Mouse (Mus musculus) heart, adult 2 months (tissue): ENCODE measurements around the gene Exd1. TPM values are rescaled to one million over a fixed set of nuclear protein-coding genes. Genes with fewer than 3 reads are reported as not detected.

Experiments
- DNase-seq, 2 experiments: peaks; one replicate each; pipeline ENCODE4 v3.0.0; 2021
- H3K27ac ChIP-seq: fragments of 200-600 bp; 2 replicates; pipeline ENCODE4 v1.8.1; 2022
- H3K27me3 ChIP-seq: fragments of 200-500 bp; 2 replicates; pipeline ENCODE4 v1.6.1; 2012; ENCODE audit warnings: mild to moderate bottlenecking, low read length, inconsistent platforms, mixed read lengths; ENCODE audit not compliant: control insufficient read depth, insufficient read depth
- H3K36me3 ChIP-seq: fragments of 200-500 bp; 2 replicates; pipeline ENCODE4 v1.6.1; 2012; ENCODE audit warnings: low read length, inconsistent platforms; ENCODE audit not compliant: control insufficient read depth, insufficient read depth
- H3K4me1 ChIP-seq: fragments of 200-500 bp; 2 replicates; pipeline ENCODE4 v1.6.1; 2011; ENCODE audit warnings: low read length; ENCODE audit not compliant: control insufficient read depth, insufficient read depth
- H3K4me3 ChIP-seq: fragments of 200-600 bp; 2 replicates; pipeline ENCODE4 v1.8.1; 2022
- H3K79me2 ChIP-seq: fragments of 200-500 bp; replicated peaks from 2 replicates; pipeline ENCODE4 v1.6.1; 2012; ENCODE audit warnings: mild to moderate bottlenecking, inconsistent platforms, low read length, moderate library complexity, mixed read lengths; ENCODE audit not compliant: control insufficient read depth, insufficient read depth
- H3K9ac ChIP-seq: fragments of 200-500 bp; 2 replicates; pipeline ENCODE4 v1.6.1; 2012; ENCODE audit warnings: low read depth, mild to moderate bottlenecking, control low read depth, inconsistent platforms, low read length, mixed read lengths
- CTCF ChIP-seq: fragments of 200-600 bp; IDR thresholded peaks from 2 replicates; pipeline ENCODE4 v1.8.1; 2022; ENCODE audit warnings: antibody characterized with exemption, mild to moderate bottlenecking, moderate library complexity
- EP300 ChIP-seq: fragments of 200-500 bp; IDR thresholded peaks from 2 replicates; pipeline ENCODE4 v1.6.1; 2011; ENCODE audit warnings: low read depth, low read length, control low read depth; ENCODE audit not compliant: insufficient read depth
- POLR2A ChIP-seq: fragments of 200-500 bp; IDR thresholded peaks from 2 replicates; pipeline ENCODE4 v1.6.1; 2011; ENCODE audit warnings: mild to moderate bottlenecking, low read depth, low read length, control low read depth; ENCODE audit not compliant: insufficient read depth
- WGBS: fragments of 180-500 bp; shearing (Covaris S2); methylation state at CpG from one replicate; pipeline ENCODE4 v1.1.7; 2018; 5-methylcytosine and 5-hydroxymethylcytosine counted together
- intact Hi-C: fragments of 180-260 bp; cut with DNase I; formaldehyde crosslinking; loops from one replicate; pipeline ENCODE4 v1.15.1; 2025
- polyA plus RNA-seq: library from polyadenylated mRNA; depleted of rRNA; stranded (reverse); fragments of >200 nt; gene quantifications from 2 replicates; pipeline ENCODE4 v1.2.3, GENCODE M21; 2012
- total RNA-seq, 2 experiments: library from RNA; stranded (reverse); gene quantifications; 2 replicates each; pipeline ENCODE4 v1.2.3; 2021

Gene Exd1
- total and polyA plus RNA-seq, 3 experiments: 0.18 to 0.23 (median 0.21) TPM

DNA sequence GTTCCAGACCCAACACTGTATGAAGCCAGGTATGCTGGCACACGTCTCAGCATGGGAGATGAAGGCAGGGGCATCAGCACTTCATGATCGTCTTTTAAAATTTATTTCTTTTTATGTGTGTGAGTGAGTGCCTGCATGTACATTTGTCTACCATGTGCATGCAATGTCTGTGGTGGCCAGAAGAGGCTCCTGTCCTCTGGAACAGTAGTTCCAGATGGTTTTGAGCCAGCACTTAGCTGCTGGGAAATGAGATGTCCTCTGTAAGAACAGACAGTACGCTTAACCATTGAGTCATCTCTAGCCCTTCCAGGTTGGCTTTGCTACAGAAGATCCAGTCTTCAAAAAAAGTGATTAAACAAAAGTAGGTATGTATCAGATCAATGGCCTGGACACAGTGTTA, 43.8 kb upstream of the Exd1 start:
- Histone ChIP-seq H3K4me3 (no peak overlapping the region), H3K79me2 (no peaks in the 10 kb centered on the region), H3K27ac (no peak overlapping the region), H3K27me3 (no peaks in the 10 kb centered on the region), H3K36me3 (peaks cover 7% of the 10 kb centered on the region), H3K4me1 (peaks cover 4% of the 10 kb centered on the region), H3K9ac (no peak overlapping the region)
- TF ChIP-seq CTCF (peak; percentile 26), EP300 (no peak), POLR2A (no peak)
- intact Hi-C loops: no loop called here
- DNase-seq: no peak
- WGBS: 88% methylated on average over 3 of the region's 3 CpGs

DNA sequence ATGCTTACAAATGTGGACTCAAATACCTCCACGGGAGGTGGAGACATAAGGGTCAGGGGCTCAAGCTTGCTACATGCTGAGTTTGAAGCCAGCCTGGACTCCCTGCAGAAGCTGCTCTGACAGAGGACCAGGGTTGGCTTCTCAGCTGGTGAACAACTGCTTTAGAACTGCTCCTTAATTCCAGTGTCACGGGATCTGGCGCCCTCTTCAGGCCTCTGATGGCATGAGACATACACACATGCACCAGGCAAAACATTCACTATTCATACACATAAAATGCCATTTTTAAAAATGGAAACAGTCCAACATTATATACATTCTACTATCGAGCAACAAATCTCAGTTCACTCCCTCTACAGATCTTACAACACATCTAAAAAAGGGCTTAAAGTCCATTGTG, 40.0 kb upstream of the Exd1 start:
- Histone ChIP-seq H3K4me3 (no peak overlapping the region), H3K9ac (no peak overlapping the region), H3K36me3 (no peaks in the 10 kb centered on the region), H3K4me1 (no peaks in the 10 kb centered on the region), H3K79me2 (no peaks in the 10 kb centered on the region), H3K27ac (no peak overlapping the region), H3K27me3 (no peaks in the 10 kb centered on the region)
- 24% methylated on average over 4 of the region's 4 CpGs for WGBS
- TF ChIP-seq EP300: peak; percentile 68; the same call in 1 of the 2 replicates
- no peak for TF ChIP-seq POLR2A
- peak; percentile 89 for TF ChIP-seq CTCF
- DNase-seq: peak; percentile 57 to 69
- intact Hi-C loops: loop anchor here (2.0 kb wide), 1 partner anchor 45 kb away; no protein-coding TSS in a partner anchor

DNA sequence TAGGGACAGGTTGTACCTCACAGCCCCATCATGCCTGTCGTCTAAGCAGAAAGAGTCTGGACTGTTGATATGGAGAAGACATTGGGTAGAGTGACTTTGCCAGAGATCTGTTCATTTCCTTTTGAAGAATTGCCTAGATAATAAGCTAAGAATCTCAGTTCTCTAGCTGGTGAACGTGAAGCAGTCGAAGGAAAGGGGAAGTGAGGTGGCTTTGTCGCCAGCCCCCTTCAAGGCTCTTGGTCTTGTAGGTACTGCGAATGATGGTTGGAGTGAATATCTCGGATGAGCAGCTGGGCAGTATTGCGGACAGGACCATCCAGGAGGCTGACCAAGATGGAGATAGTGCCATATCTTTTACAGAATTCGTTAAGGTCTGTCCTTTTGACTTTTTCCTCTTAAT, 36.9 kb upstream of the Exd1 start:
- Histone ChIP-seq H3K36me3 (no peaks in the 10 kb centered on the region), H3K27me3 (no peaks in the 10 kb centered on the region), H3K4me1 (no peaks in the 10 kb centered on the region), H3K79me2 (no peaks in the 10 kb centered on the region), H3K27ac (no peak overlapping the region), H3K9ac (no peak overlapping the region), H3K4me3 (no peak overlapping the region)
- WGBS: 82% methylated on average over 8 of the region's 8 CpGs
- no peak for TF ChIP-seq CTCF
- intact Hi-C loops: no loop called here
- DNase-seq: no peak

DNA sequence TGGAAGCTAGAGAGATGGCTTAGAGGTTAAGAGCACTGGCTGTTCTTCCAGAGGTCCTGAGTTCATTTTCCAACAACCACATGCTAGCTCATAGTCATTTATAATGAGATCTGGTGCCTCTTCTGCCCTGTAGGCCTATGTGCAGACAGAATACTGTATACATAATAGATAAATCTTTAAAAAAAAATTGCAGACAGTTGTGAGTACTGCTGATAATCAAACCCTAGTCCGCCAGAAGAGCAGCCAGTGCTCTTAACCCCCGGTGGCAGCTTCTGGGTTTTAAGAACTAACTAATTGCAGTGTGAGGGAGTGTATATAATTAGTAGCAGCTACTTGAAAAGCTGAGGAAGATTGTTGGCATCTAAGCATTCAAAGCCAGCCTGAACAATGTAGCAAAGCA, 36.0 kb upstream of the Exd1 start:
- TF ChIP-seq CTCF (no peak), POLR2A (no peak), EP300 (no peak)
- Histone ChIP-seq H3K4me1 (no peaks in the 10 kb centered on the region), H3K36me3 (no peaks in the 10 kb centered on the region), H3K9ac (no peak overlapping the region), H3K27me3 (no peaks in the 10 kb centered on the region), H3K4me3 (no peak overlapping the region), H3K79me2 (no peaks in the 10 kb centered on the region), H3K27ac (no peak overlapping the region)
- intact Hi-C loops: no loop called here
- 60% methylated on average over 2 of the region's 2 CpGs for WGBS
- DNase-seq: no peak

DNA sequence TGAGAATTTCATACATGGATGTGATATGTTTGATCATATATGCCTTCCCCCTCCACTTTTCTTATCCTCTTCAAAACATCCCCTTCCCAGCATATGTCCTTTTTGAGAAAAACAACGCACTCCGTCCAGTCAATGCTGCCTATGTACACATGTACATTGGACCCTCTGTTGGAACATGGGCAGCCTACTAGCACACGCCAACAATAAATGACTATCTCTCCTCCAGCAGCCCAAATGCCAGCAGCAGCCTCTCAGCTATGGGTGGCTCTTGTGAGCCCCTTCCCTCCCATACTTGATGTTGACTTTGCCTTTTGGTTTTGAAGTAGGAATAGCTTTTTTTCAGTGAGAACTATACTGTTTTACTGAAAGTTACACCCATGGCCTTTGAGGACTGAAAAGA, 34.1 kb upstream of the Exd1 start:
- WGBS: 97% methylated on average over 3 of the region's 3 CpGs
- DNase-seq: no peak
- H3K36me3 ChIP-seq: no peaks in the 10 kb centered on the region
- H3K4me1 ChIP-seq: no peaks in the 10 kb centered on the region
- TF ChIP-seq CTCF (no peak), EP300 (no peak), POLR2A (no peak)
- no peak overlapping the region for H3K9ac ChIP-seq
- no peaks in the 10 kb centered on the region for H3K27me3 ChIP-seq
- no peak overlapping the region for H3K4me3 ChIP-seq
- H3K79me2 ChIP-seq: no peaks in the 10 kb centered on the region
- intact Hi-C loops: no loop called here
- no peak overlapping the region for H3K27ac ChIP-seq

DNA sequence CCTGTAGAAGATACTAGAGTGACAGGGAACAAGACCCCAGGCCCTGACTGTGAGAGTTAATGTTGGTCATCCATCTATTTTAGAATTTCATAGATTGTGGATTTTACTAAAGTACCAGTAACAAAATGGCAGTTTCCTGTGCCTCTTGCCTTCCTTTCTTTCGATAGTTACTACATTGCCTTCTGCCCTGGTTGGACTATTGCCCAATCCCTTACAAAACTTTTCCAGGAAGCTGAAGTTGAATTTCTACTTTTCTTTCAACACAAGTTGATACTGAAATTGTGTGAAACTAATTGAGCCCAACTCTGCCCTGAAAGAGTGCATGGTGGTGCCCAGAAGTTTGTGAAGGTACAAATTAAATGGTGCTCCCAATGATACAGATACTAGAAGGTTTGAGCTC, 25.0 kb upstream of the Exd1 start:
- no peak overlapping the region for H3K4me3 ChIP-seq
- H3K27ac ChIP-seq: no peak overlapping the region
- H3K9ac ChIP-seq: no peak overlapping the region
- TF ChIP-seq CTCF (no peak), POLR2A (no peak), EP300 (no peak)
- H3K36me3 ChIP-seq: peaks cover 2% of the 10 kb centered on the region; the same call in 1 of the 2 replicates
- intact Hi-C loops: no loop called here
- DNase-seq: no peak
- 40% methylated on average over 1 of the region's 1 CpGs for WGBS
- no peaks in the 10 kb centered on the region for H3K79me2 ChIP-seq
- no peaks in the 10 kb centered on the region for H3K4me1 ChIP-seq
- H3K27me3 ChIP-seq: no peaks in the 10 kb centered on the region
